Mouse (Mus musculus): ENCODE measurements around the gene Rps6ka5. TPM values are rescaled to one million over a fixed set of nuclear protein-coding genes. Genes with fewer than 3 reads are reported as not detected.

Gene Rps6ka5
- total and polyA plus RNA-seq, 2 experiments = 0.29 to 2.0 TPM

GRCm38 (mm10) chr12:100770765-100771164, 44.0 kb upstream of the Rps6ka5 start:
- WGBS = 75% methylated on average over 3 of the region's 3 CpGs
- H3K4me3 ChIP-seq (ENCODE audit: insufficient read depth, low read depth, low read length) = no peak overlapping the region
- TF ChIP-seq POLR2A (IDR thresholded peaks at IDR 0.05; ENCODE audit: extremely low read depth, insufficient read depth, low read length) (no peak), CTCF (IDR thresholded peaks at IDR 0.05; ENCODE audit: low read depth, low read length) (no peak)
- no peak overlapping the region for H3K27ac ChIP-seq (replicated peaks; ENCODE audit: insufficient read depth, low read depth, low read length)
- H3K4me1 ChIP-seq (ENCODE audit: control insufficient read depth, insufficient read depth, low read length) = peaks cover 3% of the 10 kb centered on the region
- no peak overlapping the region for H3K9ac ChIP-seq (ENCODE audit: low read depth, low read length)
- H3K36me3 ChIP-seq (ENCODE audit: control insufficient read depth, insufficient read depth, low read length) = no peaks in the 10 kb centered on the region
- DNase-seq (ENCODE audit: extremely low read depth, low read depth, low spot score) = no peak
- no peaks in the 10 kb centered on the region for H3K79me2 ChIP-seq (ENCODE audit: control insufficient read depth, insufficient read depth, low read length)
- H3K27me3 ChIP-seq (ENCODE audit: control insufficient read depth, insufficient read depth, low read length) = no peaks in the 10 kb centered on the region

- no peaks in the 10 kb centered on the region for H3K27me3 ChIP-seq (ENCODE audit: control insufficient read depth, insufficient read depth, low read length)
- DNase-seq (ENCODE audit: extremely low read depth, low read depth, low spot score) = no peak
- no peak overlapping the region for H3K27ac ChIP-seq (replicated peaks; ENCODE audit: insufficient read depth, low read depth, low read length)
- no peaks in the 10 kb centered on the region for H3K79me2 ChIP-seq (ENCODE audit: control insufficient read depth, insufficient read depth, low read length)
- no peak overlapping the region for H3K9ac ChIP-seq (ENCODE audit: low read depth, low read length)
- WGBS = 96% methylated on average over 6 of the region's 6 CpGs
- H3K36me3 ChIP-seq (ENCODE audit: control insufficient read depth, insufficient read depth, low read length) = no peaks in the 10 kb centered on the region
- H3K4me1 ChIP-seq (ENCODE audit: control insufficient read depth, insufficient read depth, low read length) = peaks cover 2% of the 10 kb centered on the region; the same call in 1 of the 2 replicates
- no peak overlapping the region for H3K4me3 ChIP-seq (ENCODE audit: insufficient read depth, low read depth, low read length)
- TF ChIP-seq POLR2A (IDR thresholded peaks at IDR 0.05; ENCODE audit: extremely low read depth, insufficient read depth, low read length) (no peak), CTCF (IDR thresholded peaks at IDR 0.05; ENCODE audit: low read depth, low read length) (no peak)
Observed at GRCm38 (mm10) chr12:100769871-100770270, 43.1 kb upstream of the Rps6ka5 start.

- TF ChIP-seq CTCF (IDR thresholded peaks at IDR 0.05; ENCODE audit: low read depth, low read length) (no peak), POLR2A (IDR thresholded peaks at IDR 0.05; ENCODE audit: extremely low read depth, insufficient read depth, low read length) (no peak)
Observed at GRCm38 (mm10) chr12:100764329-100765018, 37.7 kb upstream of the Rps6ka5 start.

GRCm38 (mm10) chr12:100762663-100763425, 36.1 kb upstream of the Rps6ka5 start:
- 73% methylated on average over 11 of the region's 11 CpGs for WGBS
- Histone ChIP-seq H3K27ac (replicated peaks; ENCODE audit: insufficient read depth, low read depth, low read length) (no peak overlapping the region), H3K27me3 (ENCODE audit: control insufficient read depth, insufficient read depth, low read length) (no peaks in the 10 kb centered on the region), H3K4me3 (ENCODE audit: insufficient read depth, low read depth, low read length) (no peak overlapping the region), H3K4me1 (ENCODE audit: control insufficient read depth, insufficient read depth, low read length) (no peaks in the 10 kb centered on the region), H3K9ac (ENCODE audit: low read depth, low read length) (no peak overlapping the region), H3K79me2 (ENCODE audit: control insufficient read depth, insufficient read depth, low read length) (no peaks in the 10 kb centered on the region), H3K36me3 (ENCODE audit: control insufficient read depth, insufficient read depth, low read length) (no peaks in the 10 kb centered on the region)
- TF ChIP-seq CTCF (IDR thresholded peaks at IDR 0.05; ENCODE audit: low read depth, low read length) = no peak
- TF ChIP-seq POLR2A (IDR thresholded peaks at IDR 0.05; ENCODE audit: extremely low read depth, insufficient read depth, low read length) = no peak
- DNase-seq (ENCODE audit: extremely low read depth, low read depth, low spot score) = no peak

More at GRCm38 (mm10) chr12:100764329-100765018, 37.7 kb upstream of the Rps6ka5 start:
- Histone ChIP-seq H3K36me3 (ENCODE audit: control insufficient read depth, insufficient read depth, low read length) (no peaks in the 10 kb centered on the region), H3K9ac (ENCODE audit: low read depth, low read length) (no peak overlapping the region), H3K4me1 (ENCODE audit: control insufficient read depth, insufficient read depth, low read length) (no peaks in the 10 kb centered on the region), H3K4me3 (ENCODE audit: insufficient read depth, low read depth, low read length) (no peak overlapping the region), H3K27me3 (ENCODE audit: control insufficient read depth, insufficient read depth, low read length) (no peaks in the 10 kb centered on the region), H3K27ac (replicated peaks; ENCODE audit: insufficient read depth, low read depth, low read length) (no peak overlapping the region), H3K79me2 (ENCODE audit: control insufficient read depth, insufficient read depth, low read length) (no peaks in the 10 kb centered on the region)
- DNase-seq (ENCODE audit: extremely low read depth, low read depth, low spot score) = no peak
- 59% methylated on average over 13 of the region's 13 CpGs for WGBS

GRCm38 (mm10) chr12:100757427-100757826, 30.6 kb upstream of the Rps6ka5 start:
- H3K27me3 ChIP-seq (ENCODE audit: control insufficient read depth, insufficient read depth, low read length) = no peaks in the 10 kb centered on the region
- no peak overlapping the region for H3K4me3 ChIP-seq (ENCODE audit: insufficient read depth, low read depth, low read length)
- no peaks in the 10 kb centered on the region for H3K4me1 ChIP-seq (ENCODE audit: control insufficient read depth, insufficient read depth, low read length)
- H3K79me2 ChIP-seq (ENCODE audit: control insufficient read depth, insufficient read depth, low read length) = no peaks in the 10 kb centered on the region
- H3K9ac ChIP-seq (ENCODE audit: low read depth, low read length) = no peak overlapping the region
- no peaks in the 10 kb centered on the region for H3K36me3 ChIP-seq (ENCODE audit: control insufficient read depth, insufficient read depth, low read length)
- 68% methylated on average over 4 of the region's 4 CpGs for WGBS
- TF ChIP-seq CTCF (IDR thresholded peaks at IDR 0.05; ENCODE audit: low read depth, low read length) (no peak), POLR2A (IDR thresholded peaks at IDR 0.05; ENCODE audit: extremely low read depth, insufficient read depth, low read length) (no peak)
- DNase-seq (ENCODE audit: extremely low read depth, low read depth, low spot score) = no peak
- H3K27ac ChIP-seq (replicated peaks; ENCODE audit: insufficient read depth, low read depth, low read length) = no peak overlapping the region

GRCm38 (mm10) chr12:100753716-100754115, 26.9 kb upstream of the Rps6ka5 start:
- Histone ChIP-seq H3K79me2 (ENCODE audit: control insufficient read depth, insufficient read depth, low read length) (no peaks in the 10 kb centered on the region), H3K4me1 (ENCODE audit: control insufficient read depth, insufficient read depth, low read length) (no peaks in the 10 kb centered on the region), H3K4me3 (ENCODE audit: insufficient read depth, low read depth, low read length) (no peak overlapping the region), H3K27me3 (ENCODE audit: control insufficient read depth, insufficient read depth, low read length) (no peaks in the 10 kb centered on the region), H3K9ac (ENCODE audit: low read depth, low read length) (no peak overlapping the region), H3K36me3 (ENCODE audit: control insufficient read depth, insufficient read depth, low read length) (no peaks in the 10 kb centered on the region), H3K27ac (replicated peaks; ENCODE audit: insufficient read depth, low read depth, low read length) (no peak overlapping the region)
- DNase-seq (ENCODE audit: extremely low read depth, low read depth, low spot score) = no peak
- 86% methylated on average over 1 of the region's 1 CpGs for WGBS
- TF ChIP-seq POLR2A (IDR thresholded peaks at IDR 0.05; ENCODE audit: extremely low read depth, insufficient read depth, low read length) (no peak), CTCF (IDR thresholded peaks at IDR 0.05; ENCODE audit: low read depth, low read length) (no peak)

Data from liver, adult 2 months (tissue).